Mouse (Mus musculus) heart, postnatal 36 days (tissue): ENCODE measurements around the gene Spryd4. TPM values are rescaled to one million over a fixed set of nuclear protein-coding genes. Genes with fewer than 3 reads are reported as not detected.
"Not testable (repeated sequence)": the region's sequence is repeated elsewhere in the genome, so short reads cannot be mapped to it uniquely, and the experiment has no call there.

ENCODE experiments used
- DNase-seq, 2 experiments: peaks; one replicate each; pipeline ENCODE4 v3.0.0; 2021 to 2022
- intact Hi-C: fragments of 180-260 bp; cut with DNase I; formaldehyde crosslinking; loops from one replicate; pipeline ENCODE4 v1.15.1; 2025
- total RNA-seq, 2 experiments: library from RNA; stranded (reverse); gene quantifications; 2 replicates each; pipeline ENCODE4 v1.2.3; 2021

Gene Spryd4
- total RNA-seq, 2 experiments from 2014 or later = 35.7 to 41.4 TPM

DNA sequence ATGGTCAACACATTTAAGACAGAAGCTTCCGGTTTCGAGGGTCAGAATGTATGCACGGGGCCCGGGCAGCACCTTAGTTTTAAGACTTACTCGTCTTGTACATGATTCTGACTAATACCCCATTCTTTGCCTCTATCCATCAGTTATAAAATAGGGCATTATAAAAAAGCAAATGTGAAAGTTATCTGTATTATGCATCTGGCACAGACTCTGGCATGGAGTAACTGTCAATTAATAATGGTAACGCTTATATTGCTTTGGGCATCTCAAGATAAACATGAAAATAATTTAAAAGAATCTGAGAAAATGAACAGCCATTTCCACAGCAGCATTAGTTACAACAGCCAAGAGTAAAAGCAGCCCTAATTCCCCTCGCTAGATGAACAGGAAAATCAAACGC, 16.4 kb upstream of the Spryd4 start:
- intact Hi-C loops = no loop called here

DNA sequence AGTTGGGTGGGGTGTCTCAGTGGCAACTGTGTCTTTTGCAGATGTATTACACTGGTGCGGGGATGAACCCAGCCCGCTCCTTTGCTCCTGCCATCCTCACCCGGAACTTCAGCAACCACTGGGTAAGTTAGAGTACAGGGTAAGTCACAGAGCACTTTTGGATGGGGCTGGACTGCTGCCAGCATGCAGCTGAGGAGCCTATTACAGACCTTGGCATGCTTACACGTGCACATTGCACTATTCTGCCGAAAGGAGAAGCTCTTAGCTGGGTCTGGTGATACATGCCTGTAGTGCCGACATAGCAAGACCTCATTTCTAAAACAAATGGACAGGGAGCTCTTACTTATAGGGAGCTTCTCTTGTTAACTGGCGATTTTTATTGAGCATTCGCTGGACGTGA, 16.0 kb upstream of the Spryd4 start:
- DNase-seq = no peak
- intact Hi-C loops = no loop called here

More for the DNA sequence above, 16.4 kb upstream of the Spryd4 start:
- DNase-seq = no peak

DNA sequence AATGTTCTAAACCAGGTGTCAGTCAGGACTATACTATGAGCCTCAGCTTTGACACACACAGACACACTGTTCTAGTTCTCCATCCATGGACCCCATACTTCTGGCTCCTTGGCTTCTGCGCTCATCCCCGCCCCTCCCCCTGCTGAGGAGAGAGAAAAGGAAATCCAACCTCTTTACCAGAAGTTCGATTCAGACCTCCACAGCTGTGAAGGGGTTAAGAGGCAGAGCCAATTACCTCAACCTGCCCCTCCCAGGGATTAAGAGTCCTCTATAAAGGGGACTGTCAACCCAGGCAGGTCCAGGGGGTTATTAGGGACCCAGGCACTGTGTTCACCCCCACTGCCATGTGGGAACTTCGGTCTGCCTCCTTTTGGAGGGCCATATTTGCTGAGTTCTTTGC, 13.9 kb upstream of the Spryd4 start, which contains the start of gene Mip:
Mip (plus strand) TSS at position 301 of the 400 bp plus-strand sequence.
- intact Hi-C loops = no loop called here
- no peak for DNase-seq

DNA sequence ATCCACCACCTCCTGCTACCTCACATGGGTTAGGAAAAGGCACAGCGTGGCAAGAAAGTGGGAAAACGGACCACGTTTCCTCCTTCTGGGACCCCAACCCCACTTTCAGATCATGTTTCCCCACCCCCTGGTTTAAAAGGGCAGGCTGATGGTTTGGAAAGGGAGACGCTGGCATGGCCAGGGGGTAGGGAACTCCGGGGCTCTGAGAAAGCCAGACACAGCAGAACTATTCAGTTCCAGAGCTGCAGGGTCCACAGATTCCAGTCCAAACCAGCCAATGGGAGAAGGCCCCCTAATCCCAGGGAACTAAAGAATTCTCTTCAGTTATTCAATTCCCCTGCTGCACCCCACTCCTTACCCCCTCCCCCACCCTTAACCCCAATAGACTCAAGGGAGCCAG, 13.5 kb upstream of the Spryd4 start:
- intact Hi-C loops = no loop called here
- DNase-seq = no peak

DNA sequence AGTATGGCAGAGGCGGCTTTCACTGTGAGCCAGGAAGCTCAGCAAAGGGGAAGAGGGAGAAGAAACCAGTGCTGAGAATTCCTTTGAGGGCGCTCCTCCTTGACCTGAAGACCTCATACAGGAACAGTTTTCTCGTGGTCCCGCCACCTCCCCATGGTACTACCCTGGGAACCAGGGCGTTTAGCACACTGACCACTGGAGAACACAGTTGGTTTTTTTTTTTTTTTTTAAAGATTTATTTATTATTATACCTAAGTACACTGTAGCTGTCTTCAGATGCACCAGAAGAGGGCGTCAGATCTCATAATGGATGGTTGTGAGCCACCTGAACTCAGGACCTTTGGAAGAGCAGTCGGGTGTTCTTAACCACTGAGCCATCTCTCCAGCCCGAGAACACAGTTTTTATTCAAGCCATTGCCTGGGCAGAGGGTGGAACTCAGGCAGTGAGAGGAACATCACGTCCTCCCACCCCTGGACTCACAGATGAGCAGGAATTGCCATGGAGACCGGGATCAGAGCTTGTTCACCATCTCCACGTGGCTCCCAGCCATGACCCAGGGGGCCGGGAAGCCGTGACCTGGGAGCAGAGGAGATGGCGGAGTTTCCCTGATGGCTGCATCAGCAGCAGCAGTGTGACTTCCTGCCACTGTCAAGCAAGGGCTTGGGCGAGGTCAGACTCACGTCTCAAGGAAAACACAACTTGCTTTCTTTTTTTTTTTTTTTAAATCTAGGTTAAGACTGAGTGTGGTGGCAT, 10.1 kb upstream of the Spryd4 start:
- DNase-seq = no peak
- intact Hi-C loops = no loop called here

DNA sequence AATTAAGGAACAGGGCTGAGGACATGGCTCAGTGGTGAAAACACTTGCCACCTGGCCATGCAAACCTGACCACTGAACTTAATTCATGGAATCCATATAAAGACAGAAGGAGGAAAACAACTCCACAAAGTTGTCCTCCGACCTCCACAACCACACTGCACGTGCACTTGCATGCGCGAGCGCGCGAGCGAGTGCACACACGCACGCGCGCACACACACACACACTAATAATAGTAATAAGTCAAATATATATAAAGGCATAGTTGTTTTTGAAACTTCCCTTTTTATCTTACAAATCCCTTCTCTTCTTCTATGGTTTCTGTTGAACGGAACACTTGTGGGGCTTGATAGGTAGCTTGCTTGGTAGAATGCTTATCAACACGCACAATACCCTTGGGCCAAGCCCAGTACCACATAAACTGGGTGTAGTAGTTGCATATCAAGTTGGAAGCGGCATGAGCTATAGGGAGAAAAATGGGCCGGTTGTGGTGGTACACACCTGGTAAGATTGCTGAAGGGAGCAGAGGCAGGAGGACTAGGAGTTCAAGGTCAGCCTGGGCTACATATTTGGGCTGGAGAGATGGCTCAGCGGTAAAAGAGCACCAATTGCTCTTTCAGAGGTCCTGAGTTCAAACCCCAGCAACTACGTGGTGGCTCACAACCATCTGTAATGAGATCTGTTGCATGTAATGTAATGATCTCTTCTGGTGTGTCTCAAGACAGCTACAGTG, 6.9 kb upstream of the Spryd4 start:
- intact Hi-C loops = no loop called here
- DNase-seq = no peak

DNA sequence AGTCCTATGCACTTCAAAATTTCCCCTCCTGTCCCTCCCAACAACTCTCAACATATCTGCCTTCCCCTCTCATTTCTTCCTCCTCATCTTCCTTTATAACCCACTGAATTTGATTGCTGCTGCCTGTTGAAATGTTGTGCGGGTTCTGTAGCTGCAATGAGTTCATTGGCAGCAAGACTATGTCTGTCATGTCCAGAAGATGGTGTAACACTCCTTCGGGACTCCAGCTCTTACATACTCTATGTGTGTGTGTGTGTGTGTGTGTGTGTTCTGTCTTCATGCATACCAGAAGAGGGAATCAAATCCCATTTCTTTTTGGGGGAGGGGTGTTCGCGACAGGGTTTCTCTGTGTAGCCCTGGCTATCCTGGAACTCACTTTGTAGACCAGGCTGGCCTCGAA, 3.4 kb upstream of the Spryd4 start:
- no peak for DNase-seq
- intact Hi-C loops = no loop called here

DNA sequence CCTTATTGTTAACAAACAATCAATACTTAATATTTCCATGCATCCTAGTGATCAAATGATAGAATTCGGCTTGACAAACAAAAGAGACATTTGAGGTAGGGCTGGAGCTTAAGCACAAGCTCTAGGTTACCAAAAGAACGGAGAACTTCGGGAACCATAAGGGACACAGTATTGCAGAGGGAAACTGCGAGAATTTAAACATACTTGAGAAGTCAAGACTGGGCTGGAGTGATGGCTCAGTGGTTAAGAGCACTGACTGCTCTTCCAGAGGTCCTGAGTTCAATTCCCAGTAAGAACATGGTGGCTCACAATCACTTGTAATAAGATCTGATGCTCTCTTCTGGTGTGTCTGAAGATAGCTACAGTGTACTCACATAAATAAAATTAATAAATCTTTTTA, 2.5 kb upstream of the Spryd4 start:
- intact Hi-C loops, DNase-seq: not testable (repeated sequence)

DNA sequence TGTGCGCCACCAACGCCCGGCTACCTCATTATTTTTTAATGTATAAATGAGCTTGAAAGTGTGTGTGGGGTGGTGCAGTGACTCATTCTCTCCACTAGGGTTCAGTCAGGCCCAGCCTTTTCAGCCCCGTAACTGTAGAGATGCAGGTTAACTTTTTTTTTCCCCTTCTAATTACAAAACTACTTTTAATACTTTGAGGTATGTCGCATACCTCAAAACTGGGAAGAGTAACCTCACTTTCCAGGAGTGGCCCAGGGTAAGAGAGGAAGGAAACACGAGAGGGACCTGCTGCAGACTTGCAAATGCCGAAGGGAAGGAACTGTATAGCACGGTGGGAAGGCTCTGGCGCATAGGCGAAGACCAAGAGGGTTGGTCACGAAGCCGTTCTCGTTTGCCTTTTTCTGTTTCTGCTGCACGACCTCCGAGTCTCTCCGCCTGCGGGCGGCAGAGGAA, 1.3 kb upstream of the Spryd4 start:
- intact Hi-C loops = loop anchor here (1.0 to 2.0 kb wide), 2 partner anchors 18 to 71 kb away; no protein-coding TSS in a partner anchor
- peak; percentile 54 to 61 for DNase-seq

DNA sequence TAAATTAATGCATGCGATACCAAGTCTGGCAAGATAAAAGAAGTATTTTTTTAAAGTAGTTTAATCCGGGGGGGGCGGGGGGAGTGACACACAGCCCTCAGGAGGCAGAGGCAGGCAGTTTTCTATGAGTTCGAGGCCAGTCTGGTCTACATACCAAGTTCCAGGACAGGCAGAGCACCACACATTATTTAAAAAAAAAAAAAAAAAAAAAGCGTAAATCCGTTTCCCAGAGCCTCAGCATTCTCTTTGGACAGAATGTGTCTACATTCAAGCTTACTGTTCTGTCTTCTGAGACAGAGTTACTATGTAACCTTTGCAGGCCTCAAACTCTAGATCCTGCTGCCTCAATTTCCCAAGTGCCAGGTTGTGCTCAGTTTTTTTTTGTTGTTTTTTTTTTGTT, 541 bp upstream of the Spryd4 start:
- intact Hi-C loops = loop anchor here (1.0 to 2.0 kb wide), 2 partner anchors 19 to 72 kb away; no protein-coding TSS in a partner anchor
- no peak for DNase-seq

DNA sequence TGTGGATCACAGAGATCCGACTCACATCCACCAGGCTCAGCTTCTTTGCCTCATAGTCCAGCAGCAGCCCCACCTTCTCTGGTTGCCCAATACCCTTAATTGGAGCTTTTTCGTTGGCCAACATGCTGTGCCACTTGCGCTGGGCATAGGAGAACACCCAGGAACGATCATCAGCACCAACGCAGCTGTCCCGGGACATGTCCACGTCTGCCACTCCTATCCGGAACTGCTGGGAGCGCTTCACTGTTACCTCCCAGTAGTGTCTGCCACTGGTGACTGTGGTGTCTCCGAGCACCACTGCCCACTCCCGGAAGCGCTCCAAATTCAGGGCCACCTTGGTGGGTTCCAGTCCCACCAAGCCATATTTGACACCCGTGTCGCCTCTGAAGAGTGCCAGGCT, 653 bp downstream of the Spryd4 start:
- DNase-seq = peak; percentile 16 to 17
- intact Hi-C loops = no loop called here

DNA sequence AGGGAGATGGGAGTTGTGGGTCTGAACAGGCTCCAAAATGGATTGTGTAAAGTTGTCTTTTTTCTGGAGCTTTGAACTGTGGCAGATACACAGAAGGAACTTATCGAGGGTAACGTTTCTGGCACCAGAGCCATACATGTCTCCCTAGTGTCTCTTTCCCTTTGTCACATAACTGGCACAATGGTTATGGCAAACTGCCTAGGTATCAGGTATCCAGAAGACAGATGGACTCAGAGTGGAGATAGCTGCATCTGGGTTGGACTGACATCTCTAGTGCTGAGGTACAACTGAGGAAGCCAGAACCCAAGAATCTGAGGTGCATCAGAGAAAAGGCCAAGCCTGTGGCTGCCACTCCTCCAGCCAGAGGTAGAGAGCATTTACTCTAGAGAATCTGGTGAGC, 1.5 kb downstream of the Spryd4 start:
- intact Hi-C loops = no loop called here
- no peak for DNase-seq

DNA sequence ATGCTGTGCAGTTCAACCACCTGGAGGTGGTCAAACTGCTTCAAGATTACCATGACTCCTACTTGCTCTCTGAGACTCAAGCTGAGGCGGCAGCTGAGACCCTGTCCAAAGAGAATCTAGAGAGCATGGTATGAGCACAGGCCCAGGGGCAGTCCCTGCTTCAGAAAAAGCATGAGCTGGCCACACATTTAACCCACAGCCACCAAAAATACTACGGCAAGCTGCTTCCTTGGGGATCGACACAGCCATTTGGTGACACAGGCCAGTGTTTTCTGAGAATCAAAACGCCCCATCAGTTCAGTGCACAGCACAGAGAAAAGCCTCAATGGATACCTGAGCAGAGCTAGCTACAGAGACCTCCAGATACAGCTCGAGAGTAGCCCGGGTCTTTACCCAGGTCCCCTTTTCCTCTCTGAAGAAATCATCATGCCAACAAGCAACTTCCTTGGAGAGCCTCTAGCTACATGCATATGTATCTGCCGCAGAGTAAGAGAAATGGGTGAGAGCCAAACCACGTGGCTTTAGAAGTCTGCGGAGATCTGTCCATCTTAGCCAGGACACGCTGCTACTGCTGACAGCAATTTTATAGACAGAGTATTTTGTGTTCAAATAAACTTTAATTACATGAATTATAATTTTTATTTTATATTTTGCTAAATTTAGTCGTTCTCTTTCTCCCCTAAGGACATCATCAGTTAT, 2.1 kb downstream of the Spryd4 start:
- no peak for DNase-seq
- intact Hi-C loops = no loop called here

DNA sequence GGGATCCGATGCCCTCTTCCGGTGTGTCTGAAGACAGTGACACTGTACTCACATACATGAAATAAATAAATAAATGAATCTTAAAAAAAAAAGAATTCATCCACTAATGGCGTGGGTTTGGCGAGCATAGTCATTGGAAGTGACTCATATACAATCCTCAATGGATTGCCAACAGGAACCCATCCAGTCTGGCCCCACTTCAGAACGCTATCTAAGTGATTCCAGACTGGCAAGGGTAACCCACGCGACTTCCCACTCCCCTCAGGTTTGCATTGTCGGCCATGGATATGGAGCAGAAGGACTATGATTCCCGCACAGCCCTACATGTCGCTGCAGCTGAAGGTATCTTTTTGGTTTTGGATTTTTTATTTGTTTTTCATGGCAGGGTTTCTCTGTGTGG, 3.3 kb downstream of the Spryd4 start:
- intact Hi-C loops = no loop called here
- no peak for DNase-seq

DNA sequence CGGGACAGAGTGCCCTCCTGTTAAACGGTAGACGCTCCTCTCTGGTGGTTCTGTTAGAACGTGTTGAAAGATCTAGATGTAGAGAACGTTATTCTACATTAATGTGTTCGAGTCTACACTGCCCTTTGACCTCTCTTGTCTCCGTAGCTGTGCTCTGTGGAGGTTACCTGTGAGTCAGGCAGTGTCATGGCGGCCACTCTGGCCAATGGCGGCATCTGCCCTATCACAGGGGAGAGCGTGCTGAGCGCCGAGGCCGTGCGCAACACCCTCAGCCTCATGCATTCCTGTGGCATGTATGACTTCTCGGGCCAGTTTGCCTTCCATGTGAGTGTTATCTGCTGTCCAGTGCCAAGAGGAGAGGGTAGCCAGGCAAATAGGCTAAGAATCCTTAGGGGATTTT, 6.7 kb downstream of the Spryd4 start:
- DNase-seq = no peak
- intact Hi-C loops = no loop called here

DNA sequence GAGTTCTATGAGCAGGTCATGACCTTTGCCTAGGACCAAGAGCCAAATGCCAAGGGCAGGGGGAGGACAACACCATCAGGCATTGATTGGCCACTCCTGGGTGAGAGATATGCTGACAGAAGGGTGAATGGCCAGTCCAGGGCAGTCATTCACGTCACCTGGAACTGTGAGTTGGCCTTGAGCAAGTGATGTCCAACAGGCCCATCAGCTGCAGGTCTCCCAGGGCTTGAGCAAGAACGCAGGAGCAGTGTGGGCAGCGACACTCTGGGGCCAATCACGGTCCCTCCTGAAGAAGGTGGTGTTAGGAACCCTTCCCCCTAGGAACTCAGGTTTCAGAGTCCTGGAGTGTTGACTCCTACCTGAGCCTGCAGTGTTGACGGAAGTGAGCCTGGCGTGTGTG, 9.8 kb downstream of the Spryd4 start:
- intact Hi-C loops = no loop called here
- DNase-seq = no peak

DNA sequence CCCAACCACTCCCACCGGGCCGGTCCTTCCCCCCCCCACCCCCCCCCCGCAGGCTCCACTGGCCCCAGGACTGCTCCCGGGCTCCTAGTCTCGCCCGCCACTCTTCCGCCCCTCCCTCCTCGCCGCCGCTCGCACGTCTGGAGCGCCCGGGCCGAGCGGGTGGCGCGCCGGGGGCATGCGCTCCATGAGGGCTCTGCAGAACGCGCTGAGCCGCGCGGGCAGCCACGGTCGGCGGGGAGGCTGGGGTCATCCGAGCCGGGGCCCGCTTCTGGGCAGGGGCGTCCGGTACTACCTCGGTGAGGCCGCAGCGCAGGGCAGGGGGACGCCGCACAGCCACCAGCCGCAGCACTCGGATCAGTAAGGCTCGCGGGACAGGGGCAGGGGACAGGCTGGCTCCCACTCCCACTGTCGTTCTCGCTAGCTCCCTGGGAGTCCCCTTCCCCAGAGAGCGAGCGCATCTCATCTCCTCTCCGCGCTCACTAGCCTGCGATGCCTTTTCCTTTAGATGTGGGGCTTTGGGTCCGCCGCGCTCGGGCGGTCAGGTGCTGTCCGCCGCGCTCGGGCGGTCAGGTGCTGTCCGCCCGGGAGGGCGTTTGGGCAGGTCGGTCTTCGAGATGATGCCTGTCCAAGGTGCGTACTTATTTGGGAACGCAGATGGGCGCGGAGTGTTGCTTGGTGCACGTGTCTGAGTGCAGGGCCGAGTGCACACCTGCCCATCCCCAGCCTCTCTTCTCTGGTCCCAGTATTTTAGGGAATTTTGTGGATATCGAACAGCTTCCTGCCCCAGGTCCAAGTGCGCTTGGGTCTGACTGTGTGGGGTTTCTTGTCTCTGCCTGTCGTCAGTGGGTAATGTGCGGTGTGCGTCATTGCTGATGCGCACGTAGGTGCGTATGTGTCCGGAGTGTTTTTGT, 16.8 kb downstream of the Spryd4 start:
- intact Hi-C loops = no loop called here
- DNase-seq = no peak

DNA sequence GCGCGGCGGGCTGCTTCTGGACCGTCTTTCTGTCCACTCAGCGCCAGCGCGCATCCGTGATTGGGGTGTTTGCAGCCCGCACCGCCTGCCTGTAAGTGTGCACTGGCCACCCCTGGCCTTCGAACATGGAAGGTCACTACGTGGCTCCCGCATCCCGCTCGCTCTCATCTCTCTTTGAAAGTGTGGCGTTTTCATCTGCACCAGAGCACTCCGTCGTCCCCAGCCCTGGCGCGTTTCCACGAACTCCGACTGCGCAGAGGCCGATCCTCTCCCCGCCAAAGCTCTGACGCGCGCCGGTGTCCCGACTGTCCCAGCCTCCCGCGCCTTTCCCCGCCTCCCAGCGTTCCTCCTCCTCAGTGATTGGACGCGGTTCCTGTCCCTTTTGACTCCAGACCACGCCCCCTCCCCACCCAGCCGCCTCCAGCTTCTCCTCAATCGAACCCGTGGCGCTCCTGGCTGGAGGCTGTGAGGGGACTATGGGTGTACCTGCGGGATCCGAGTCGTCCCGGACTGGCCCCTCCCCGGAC, 17.5 kb downstream of the Spryd4 start, which contains the start of gene Gls2:
Gls2 (plus strand) TSS at position 434 of the 527 bp plus-strand sequence.
- intact Hi-C loops = no loop called here
- DNase-seq = peak; percentile 96 to 99

DNA sequence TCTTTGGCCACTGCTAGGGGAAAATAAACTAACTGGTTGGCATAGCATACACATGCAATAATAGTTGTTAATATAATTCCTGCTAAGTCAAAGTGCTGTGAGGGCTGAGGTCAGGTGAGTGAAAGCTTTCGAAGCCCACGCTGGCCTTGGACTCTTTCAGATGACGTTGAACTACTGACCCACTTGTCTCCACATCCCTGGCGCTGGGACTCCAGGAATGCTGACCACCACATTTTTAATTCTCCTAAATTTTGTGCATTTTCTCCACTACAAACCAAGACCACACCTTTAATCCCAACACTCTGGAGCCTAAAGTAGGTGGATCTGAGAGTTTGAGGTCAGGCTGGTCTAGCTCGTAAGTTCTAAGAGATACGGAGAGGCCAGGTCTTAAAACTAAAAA, 18.5 kb downstream of the Spryd4 start:
- no peak for DNase-seq
- intact Hi-C loops = no loop called here
